Mouse (Mus musculus): ENCODE results near the gene Plcb2.

Plcb2 gene

GRCm38 (mm10) chr2:118723693-118724486, 4.3 kb downstream of the Plcb2 start:
- no peak for DNase-seq (ENCODE audit: extremely low spot score, low spot score)

- DNase-seq (ENCODE audit: extremely low spot score, low spot score), result no peak
Observed at GRCm38 (mm10) chr2:118716677-118717076, 11.6 kb downstream of the Plcb2 start.

GRCm38 (mm10) chr2:118714230-118714629, 14.0 kb downstream of the Plcb2 start:
- no peak for DNase-seq (ENCODE audit: extremely low spot score, low spot score)

DNA sequence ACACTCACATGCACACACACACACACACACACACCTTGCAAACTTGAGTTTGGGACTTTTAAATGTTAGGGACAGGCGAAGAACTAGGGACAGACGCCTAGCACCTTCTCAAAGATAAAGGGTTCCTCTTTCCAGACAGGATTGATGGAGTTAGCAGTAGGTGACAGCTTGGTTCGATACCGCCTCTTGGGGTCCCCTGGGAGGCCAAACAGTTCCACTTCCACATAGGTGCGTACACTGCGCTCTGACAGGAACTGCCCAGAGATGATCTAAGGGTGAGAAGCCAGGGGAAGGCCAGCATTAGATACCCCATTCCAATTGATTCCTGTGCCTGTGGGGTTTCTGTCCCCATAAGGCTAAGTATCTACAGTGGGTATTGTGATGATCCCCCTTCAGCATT, 14.6 kb downstream of the Plcb2 start:
- DNase-seq (ENCODE audit: extremely low spot score, low spot score), result no peak

DNA sequence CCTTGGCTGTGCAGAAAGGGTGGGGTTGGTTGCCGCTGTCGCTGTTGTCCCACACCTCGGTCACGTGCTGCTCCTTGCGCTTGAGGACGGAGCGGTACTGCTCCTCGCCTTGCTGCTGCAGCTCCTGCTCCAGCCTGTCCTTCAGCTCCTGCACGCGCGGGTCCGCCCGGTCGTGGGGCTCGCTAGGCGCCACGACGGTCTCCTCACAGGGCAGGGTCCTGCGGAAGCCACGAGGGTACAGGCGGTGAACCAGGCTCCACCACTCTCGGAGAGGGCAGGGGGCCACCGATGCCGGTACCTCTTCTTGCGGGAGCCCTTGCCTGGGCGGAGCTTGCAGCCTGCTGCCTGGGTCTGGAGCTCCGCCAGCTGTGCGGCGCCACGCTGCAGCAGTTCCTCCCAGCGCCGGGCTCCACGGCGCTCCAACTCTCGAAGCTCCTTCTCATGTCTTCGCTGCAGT, 17.2 kb downstream of the Plcb2 start:
- DNase-seq (ENCODE audit: extremely low spot score, low spot score), result peak; percentile 70

DNA sequence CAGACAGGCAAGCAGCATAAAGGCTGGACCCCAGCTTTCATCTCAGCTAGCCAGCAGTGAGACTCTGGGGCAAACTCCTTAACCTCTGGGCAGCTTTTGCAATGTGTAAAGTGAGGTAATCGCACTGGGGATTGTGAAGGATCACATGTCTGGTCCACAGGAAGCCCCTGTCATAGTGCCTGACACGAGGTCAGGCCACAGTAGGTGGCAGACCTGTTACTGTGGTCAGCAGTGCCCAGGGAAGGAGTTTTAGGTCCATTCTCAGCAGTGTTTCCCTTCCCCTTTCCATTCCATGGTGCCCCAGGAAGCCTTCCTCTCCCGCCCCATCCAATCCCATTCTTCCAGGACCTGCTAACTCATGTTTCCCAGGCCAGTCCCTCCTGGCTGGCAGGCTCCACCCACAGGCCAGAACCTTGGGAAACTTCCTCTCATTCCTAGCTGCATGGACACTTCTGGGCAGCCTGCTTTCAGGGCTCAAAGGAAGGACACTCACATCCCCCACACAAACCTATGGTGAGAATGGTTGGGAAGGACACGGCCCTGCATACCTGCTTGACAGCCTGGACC, 18.5 kb downstream of the Plcb2 start:
- DNase-seq (ENCODE audit: extremely low spot score, low spot score), result no peak

GRCm38 (mm10) chr2:118708472-118708871, 19.8 kb downstream of the Plcb2 start:
- DNase-seq (ENCODE audit: extremely low spot score, low spot score), result no peak

- no peak for DNase-seq (ENCODE audit: extremely low spot score, low spot score)
Observed at GRCm38 (mm10) chr2:118706436-118706835, 21.8 kb downstream of the Plcb2 start.

DNA sequence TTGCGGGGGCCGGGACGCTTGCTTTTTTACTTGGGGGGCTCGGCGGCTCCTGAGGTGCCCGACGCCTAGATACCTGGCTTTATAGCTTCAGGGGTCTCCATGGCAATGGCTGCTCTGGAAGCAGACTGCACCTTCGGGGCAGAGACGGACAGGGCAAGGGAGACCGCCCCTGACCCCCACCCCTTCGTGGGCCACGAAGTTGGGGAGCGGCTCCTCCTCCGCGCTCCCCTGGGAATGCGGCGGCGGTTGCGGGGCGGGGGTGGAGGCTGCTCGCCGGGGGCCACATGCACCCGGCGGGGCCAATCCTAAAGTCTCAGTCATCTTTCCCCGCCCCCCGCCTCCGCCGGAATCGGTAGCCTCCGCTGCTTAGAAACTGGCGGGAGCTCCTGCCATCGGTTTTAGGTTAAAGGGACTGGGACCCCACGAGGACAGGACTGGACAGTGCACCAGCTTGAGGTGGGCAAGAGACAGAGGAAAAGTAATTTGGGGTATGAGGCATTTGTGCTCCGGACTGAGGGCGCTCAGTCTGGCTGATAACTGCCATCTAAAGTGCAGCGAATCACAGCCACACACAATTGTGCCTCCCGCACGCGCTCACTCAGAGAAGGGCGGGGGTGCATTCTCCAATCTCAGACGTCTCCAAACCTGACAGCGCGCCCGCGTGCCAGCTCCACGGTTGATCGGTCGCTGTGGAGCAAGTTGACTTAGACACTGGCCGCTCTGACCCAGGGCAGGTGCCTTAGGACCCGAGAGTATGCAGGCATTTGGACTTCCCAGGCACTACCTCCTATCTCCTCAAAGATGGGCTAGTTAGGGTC, 24.1 kb downstream of the Plcb2 start, which contains the start of gene Ankrd63:
Gene Ankrd63 (minus strand): TSS at position 51 of the 818 bp plus-strand sequence.
- DNase-seq (ENCODE audit: extremely low spot score, low spot score), result peak; percentile 49

DNA sequence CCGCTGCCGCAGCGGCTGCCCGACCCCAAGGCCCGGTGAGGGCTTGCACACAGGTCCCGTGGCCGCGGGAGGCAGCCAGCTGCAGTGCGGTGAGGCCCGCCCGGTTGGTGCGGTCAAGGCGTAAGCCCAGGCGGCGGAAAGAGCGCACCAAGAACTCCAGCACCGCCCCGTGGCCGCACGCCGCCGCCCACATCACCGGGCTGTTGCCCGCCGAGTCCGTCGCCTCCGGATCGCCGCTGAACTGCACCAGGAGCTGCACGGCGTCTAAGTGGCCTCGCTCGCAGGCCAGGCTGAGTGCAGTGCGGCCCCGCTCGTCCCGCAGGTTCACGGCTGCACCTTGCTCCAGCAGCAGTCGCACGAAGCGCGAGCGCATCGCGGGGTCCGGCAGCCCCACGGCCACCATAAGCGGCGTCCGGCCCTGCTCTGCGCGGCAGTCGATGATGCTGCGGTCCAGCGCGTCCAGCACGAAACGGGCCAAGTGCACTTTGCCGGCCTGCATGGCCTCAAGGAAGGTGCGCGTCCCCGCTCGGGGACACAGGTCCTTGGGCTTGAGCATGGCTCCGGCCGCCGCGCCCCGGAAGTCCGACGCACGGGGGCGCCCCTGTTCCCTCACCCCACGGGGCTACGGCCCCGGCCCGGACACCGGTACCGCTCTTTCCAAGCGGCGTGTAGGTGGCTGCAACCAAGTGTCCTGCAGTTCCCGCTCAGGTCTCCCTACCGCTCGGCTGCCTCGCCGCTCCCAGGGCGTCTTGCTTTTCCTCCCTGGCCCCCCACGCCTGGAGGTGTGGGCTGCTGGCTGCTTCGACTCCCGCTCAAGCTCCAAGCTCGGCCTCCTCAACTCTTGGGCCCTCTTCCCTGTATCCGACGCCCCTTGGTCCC, 25.1 kb downstream of the Plcb2 start:
- DNase-seq (ENCODE audit: extremely low spot score, low spot score), result peak; percentile 66

GRCm38 (mm10) chr2:118701971-118702882, 26.0 kb downstream of the Plcb2 start:
- peak; percentile 60 for DNase-seq (ENCODE audit: extremely low spot score, low spot score)

- DNase-seq (ENCODE audit: extremely low spot score, low spot score), result no peak
Observed at GRCm38 (mm10) chr2:118701161-118701560, 27.1 kb downstream of the Plcb2 start.

DNA sequence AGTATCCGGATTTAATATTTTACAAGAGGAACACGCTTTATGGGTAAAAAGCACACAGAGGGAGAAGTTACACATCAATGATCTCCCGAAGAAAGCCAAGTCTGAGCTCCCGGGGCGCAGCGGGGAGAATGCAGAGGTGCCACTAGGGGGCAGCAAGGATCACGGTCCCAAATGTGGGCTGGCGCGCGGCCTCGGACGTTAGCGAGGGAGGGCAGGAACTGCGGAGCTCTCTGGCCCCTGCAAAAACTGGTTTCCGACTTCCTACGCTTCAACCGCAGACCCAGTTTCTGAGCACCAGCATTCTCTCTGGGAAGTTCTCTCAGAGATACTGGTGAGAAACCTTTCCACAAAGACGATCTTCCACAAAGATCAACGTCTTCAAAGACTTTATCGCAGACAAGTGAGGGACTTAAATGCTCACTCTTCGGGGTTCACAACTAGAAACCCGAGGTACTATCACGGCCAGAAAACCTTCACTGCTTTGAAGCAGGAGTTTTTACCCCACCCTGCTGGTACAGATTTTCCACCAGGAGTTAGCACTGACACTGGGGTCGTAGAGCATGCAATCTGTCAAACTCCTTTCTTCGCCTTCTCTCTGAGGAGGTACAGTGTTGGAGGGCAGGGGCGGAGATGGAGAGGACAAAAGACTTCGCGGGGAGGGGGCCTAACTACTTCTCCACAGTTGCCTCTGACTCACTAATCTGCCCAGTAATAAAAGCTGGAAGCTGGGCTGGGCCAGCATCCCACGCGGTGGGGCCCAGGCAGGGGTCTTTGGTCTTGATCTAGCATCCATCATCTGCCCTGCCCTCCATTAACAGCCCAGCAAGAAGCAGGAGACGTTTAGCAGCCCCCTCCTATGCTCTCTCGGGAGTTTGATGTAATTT, 27.8 kb downstream of the Plcb2 start:
- DNase-seq (ENCODE audit: extremely low spot score, low spot score), result peak; percentile 90

- no peak for DNase-seq (ENCODE audit: extremely low spot score, low spot score)
Observed at GRCm38 (mm10) chr2:118697955-118698354, 30.3 kb downstream of the Plcb2 start.

GRCm38 (mm10) chr2:118697311-118697877, 30.8 kb downstream of the Plcb2 start:
- no peak for DNase-seq (ENCODE audit: extremely low spot score, low spot score)

- DNase-seq (ENCODE audit: extremely low spot score, low spot score), result no peak
Observed at GRCm38 (mm10) chr2:118696451-118697308, 31.6 kb downstream of the Plcb2 start.

DNA sequence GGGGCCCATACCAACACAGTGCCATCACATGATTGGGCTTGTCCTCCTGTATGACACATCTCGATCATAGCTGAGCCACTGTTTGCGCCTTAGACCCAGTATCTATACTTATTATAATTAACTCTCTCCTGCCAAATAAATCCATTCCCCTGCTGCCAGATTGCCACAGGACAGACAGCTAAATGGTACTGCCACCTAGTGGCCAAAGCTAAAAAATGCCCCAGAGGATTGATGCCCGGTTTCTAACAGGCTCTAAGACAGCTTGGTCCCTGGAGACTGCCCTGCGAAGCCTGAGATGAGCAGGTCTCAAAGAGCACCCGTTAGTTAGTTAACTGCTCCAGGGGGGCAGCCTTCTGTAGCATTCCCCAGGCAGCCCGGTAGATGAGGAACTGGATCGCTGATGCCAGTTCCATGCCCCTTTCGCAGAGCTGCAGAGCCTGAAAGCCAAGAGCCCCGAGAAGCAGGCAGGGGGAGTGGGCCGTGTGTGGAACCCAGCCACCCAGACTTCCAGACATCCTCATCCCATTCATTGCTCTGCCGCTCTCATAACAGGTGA, 32.5 kb downstream of the Plcb2 start:
- peak; percentile 63 for DNase-seq (ENCODE audit: extremely low spot score, low spot score)
